Mouse (Mus musculus): Measurements from ENCODE around the gene Actl6a. TPM values are rescaled to one million over a fixed set of nuclear protein-coding genes. Genes with fewer than 3 reads are reported as not detected.
"Not testable (repeated sequence)": the region's sequence is repeated elsewhere in the genome, so short reads cannot be mapped to it uniquely, and the experiment has no call there.

Gene Actl6a
- 159 and 182 TPM in 2 replicates for polyA plus RNA-seq (2014; fragmentation: Nextera tagmentation; extraction: Ambion mirVana)

GRCm38 (mm10) chr3:32705647-32706348 lies at the start of gene Actl6a:
Gene Actl6a (plus strand): TSS chr3:32706298.
- not testable (repeated sequence) for H3K27me3 ChIP-seq (replicated peaks; ENCODE audit: control insufficient read depth, insufficient read depth, low read length); H3K9me3 ChIP-seq (ENCODE audit: control insufficient read depth, low read length); H3K4me2 ChIP-seq (ENCODE audit: low read length); H3K4me3 ChIP-seq (ENCODE audit: low read depth, low read length); H3K4me1 ChIP-seq (replicated peaks; ENCODE audit: control insufficient read depth, insufficient read depth, low read length); ATAC-seq (replicated peaks; ENCODE audit: low FRiP score, low TSS enrichment, low read depth); H3K9ac ChIP-seq (ENCODE audit: low read length); H3K27ac ChIP-seq (ENCODE audit: low read depth); DNase-seq (ENCODE audit: low spot score); H3K36me3 ChIP-seq (ENCODE audit: control insufficient read depth, insufficient read depth, low read length)
- whole genome bisulfite sequencing = 84% methylated on average over 9 of the region's 9 CpGs

- H3K36me3 ChIP-seq (ENCODE audit: control insufficient read depth, insufficient read depth, low read length) = no peaks in the 10 kb centered on the region
- no peak overlapping the region for H3K4me3 ChIP-seq (ENCODE audit: low read depth, low read length)
- H3K9ac ChIP-seq (ENCODE audit: low read length) = no peak overlapping the region
Measured at GRCm38 (mm10) chr3:32656398-32656994, 49.6 kb upstream of the Actl6a start.

GRCm38 (mm10) chr3:32658401-32658800 lies 47.7 kb upstream of the Actl6a start:
- no peaks in the 10 kb centered on the region for H3K4me1 ChIP-seq (replicated peaks; ENCODE audit: control insufficient read depth, insufficient read depth, low read length)
- no peak overlapping the region for H3K4me3 ChIP-seq (ENCODE audit: low read depth, low read length)
- ATAC-seq (replicated peaks; ENCODE audit: low FRiP score, low TSS enrichment, low read depth) (no peak), DNase-seq (ENCODE audit: low spot score) (no peak)
- H3K9me3 ChIP-seq (ENCODE audit: control insufficient read depth, low read length) = no peaks in the 10 kb centered on the region
- H3K27me3 ChIP-seq (replicated peaks; ENCODE audit: control insufficient read depth, insufficient read depth, low read length) = no peaks in the 10 kb centered on the region
- no peaks in the 10 kb centered on the region for H3K36me3 ChIP-seq (ENCODE audit: control insufficient read depth, insufficient read depth, low read length)
- 63% methylated on average over 7 of the region's 7 CpGs for WGBS
- no peak overlapping the region for H3K27ac ChIP-seq (ENCODE audit: low read depth)
- H3K9ac ChIP-seq (ENCODE audit: low read length) = no peak overlapping the region
- peak overlapping the region; percentile 7 for H3K4me2 ChIP-seq (ENCODE audit: low read length)

More at GRCm38 (mm10) chr3:32656398-32656994, 49.6 kb upstream of the Actl6a start:
- no peak overlapping the region for H3K27ac ChIP-seq (ENCODE audit: low read depth)
- ATAC-seq (replicated peaks; ENCODE audit: low FRiP score, low TSS enrichment, low read depth) (no peak), DNase-seq (ENCODE audit: low spot score) (no peak)
- H3K9me3 ChIP-seq (ENCODE audit: control insufficient read depth, low read length) = no peaks in the 10 kb centered on the region
- WGBS = 88% methylated on average over 10 of the region's 10 CpGs
- H3K27me3 ChIP-seq (replicated peaks; ENCODE audit: control insufficient read depth, insufficient read depth, low read length) = no peaks in the 10 kb centered on the region
- no peak overlapping the region for H3K4me2 ChIP-seq (ENCODE audit: low read length)
- no peaks in the 10 kb centered on the region for H3K4me1 ChIP-seq (replicated peaks; ENCODE audit: control insufficient read depth, insufficient read depth, low read length)

DNA sequence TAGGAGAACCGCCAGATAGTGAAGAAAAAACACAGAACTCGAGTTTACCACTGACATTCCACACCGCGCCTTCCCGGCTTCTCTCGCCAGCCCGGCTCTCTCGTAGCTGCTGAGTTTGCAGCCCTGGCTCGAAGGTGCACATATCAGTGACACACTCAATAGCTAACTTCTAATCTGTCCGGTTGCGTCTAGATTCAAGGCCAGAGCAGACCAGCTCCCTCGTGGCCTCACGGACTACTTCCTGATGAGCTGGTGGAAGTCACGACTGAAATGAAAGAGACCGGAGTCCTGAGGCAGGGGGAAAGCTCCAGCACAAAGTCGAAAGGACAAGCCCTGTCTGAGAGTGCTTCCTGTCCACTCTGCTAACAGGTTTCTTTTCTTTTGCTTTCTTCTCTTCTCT lies 47.3 kb upstream of the Actl6a start:
- no peak; the same call in 1 of the 2 replicates for ATAC-seq (replicated peaks; ENCODE audit: low FRiP score, low TSS enrichment, low read depth)
- Histone ChIP-seq H3K9me3 (ENCODE audit: control insufficient read depth, low read length) (no peaks in the 10 kb centered on the region), H3K27ac (ENCODE audit: low read depth) (no peak overlapping the region), H3K36me3 (ENCODE audit: control insufficient read depth, insufficient read depth, low read length) (no peaks in the 10 kb centered on the region), H3K4me3 (ENCODE audit: low read depth, low read length) (no peak overlapping the region), H3K9ac (ENCODE audit: low read length) (no peak overlapping the region), H3K27me3 (replicated peaks; ENCODE audit: control insufficient read depth, insufficient read depth, low read length) (no peaks in the 10 kb centered on the region), H3K4me1 (replicated peaks; ENCODE audit: control insufficient read depth, insufficient read depth, low read length) (no peaks in the 10 kb centered on the region), H3K4me2 (ENCODE audit: low read length) (peak overlapping the region; percentile 7)
- DNase-seq (ENCODE audit: low spot score) = no peak
- WGBS = 44% methylated on average over 16 of the region's 16 CpGs

DNA sequence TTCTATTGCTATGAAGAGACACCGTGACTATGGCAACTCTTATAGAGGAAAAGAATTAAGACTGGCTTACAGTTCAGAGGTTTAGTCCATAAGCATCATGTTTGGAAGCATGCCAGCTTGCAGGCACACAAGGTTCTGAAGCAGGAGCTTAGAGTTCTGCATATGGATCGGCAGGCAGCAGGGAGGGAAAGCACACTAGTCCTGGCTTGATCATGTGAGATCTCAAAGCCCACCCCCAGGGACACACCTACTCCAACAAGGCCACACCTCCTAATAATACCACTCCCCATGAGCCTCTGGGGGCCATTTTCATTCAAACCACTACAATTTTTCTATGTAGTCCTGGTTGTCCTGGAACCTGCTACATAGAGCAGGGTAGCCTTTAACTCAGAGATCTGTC lies 46.6 kb upstream of the Actl6a start:
- H3K36me3 ChIP-seq (ENCODE audit: control insufficient read depth, insufficient read depth, low read length) = no peaks in the 10 kb centered on the region
- H3K27ac ChIP-seq (ENCODE audit: low read depth) = no peak overlapping the region
- WGBS = 82% methylated on average over 2 of the region's 2 CpGs
- H3K4me3 ChIP-seq (ENCODE audit: low read depth, low read length) = no peak overlapping the region
- no peaks in the 10 kb centered on the region for H3K9me3 ChIP-seq (ENCODE audit: control insufficient read depth, low read length)
- H3K9ac ChIP-seq (ENCODE audit: low read length) = no peak overlapping the region
- no peak overlapping the region for H3K4me2 ChIP-seq (ENCODE audit: low read length)
- H3K27me3 ChIP-seq (replicated peaks; ENCODE audit: control insufficient read depth, insufficient read depth, low read length) = no peaks in the 10 kb centered on the region
- H3K4me1 ChIP-seq (replicated peaks; ENCODE audit: control insufficient read depth, insufficient read depth, low read length) = no peaks in the 10 kb centered on the region
- DNase-seq (ENCODE audit: low spot score) = no peak
- ATAC-seq (replicated peaks; ENCODE audit: low FRiP score, low TSS enrichment, low read depth) = no peak

GRCm38 (mm10) chr3:32660276-32660675 lies 45.8 kb upstream of the Actl6a start:
- no peak for DNase-seq (ENCODE audit: low spot score)
- Histone ChIP-seq H3K4me3 (ENCODE audit: low read depth, low read length) (no peak overlapping the region), H3K9ac (ENCODE audit: low read length) (no peak overlapping the region), H3K9me3 (ENCODE audit: control insufficient read depth, low read length) (no peaks in the 10 kb centered on the region), H3K27ac (ENCODE audit: low read depth) (no peak overlapping the region), H3K4me1 (replicated peaks; ENCODE audit: control insufficient read depth, insufficient read depth, low read length) (no peaks in the 10 kb centered on the region), H3K36me3 (ENCODE audit: control insufficient read depth, insufficient read depth, low read length) (no peaks in the 10 kb centered on the region), H3K4me2 (ENCODE audit: low read length) (no peak overlapping the region), H3K27me3 (replicated peaks; ENCODE audit: control insufficient read depth, insufficient read depth, low read length) (no peaks in the 10 kb centered on the region)
- ATAC-seq (replicated peaks; ENCODE audit: low FRiP score, low TSS enrichment, low read depth) = no peak
- 63% methylated on average over 8 of the region's 8 CpGs for WGBS

- Histone ChIP-seq H3K4me3 (ENCODE audit: low read depth, low read length) (no peak overlapping the region), H3K4me2 (ENCODE audit: low read length) (no peak overlapping the region), H3K36me3 (ENCODE audit: control insufficient read depth, insufficient read depth, low read length) (no peaks in the 10 kb centered on the region), H3K9ac (ENCODE audit: low read length) (no peak overlapping the region), H3K27ac (ENCODE audit: low read depth) (no peak overlapping the region), H3K4me1 (replicated peaks; ENCODE audit: control insufficient read depth, insufficient read depth, low read length) (no peaks in the 10 kb centered on the region), H3K27me3 (replicated peaks; ENCODE audit: control insufficient read depth, insufficient read depth, low read length) (no peaks in the 10 kb centered on the region), H3K9me3 (ENCODE audit: control insufficient read depth, low read length) (no peaks in the 10 kb centered on the region)
- 55% methylated on average over 8 of the region's 8 CpGs for WGBS
- DNase-seq (ENCODE audit: low spot score) = no peak
- no peak for ATAC-seq (replicated peaks; ENCODE audit: low FRiP score, low TSS enrichment, low read depth)
Measured at GRCm38 (mm10) chr3:32660831-32661555, 45.1 kb upstream of the Actl6a start.

GRCm38 (mm10) chr3:32661556-32661930 lies 44.6 kb upstream of the Actl6a start:
- DNase-seq (ENCODE audit: low spot score) (no peak), ATAC-seq (replicated peaks; ENCODE audit: low FRiP score, low TSS enrichment, low read depth) (no peak)
- Histone ChIP-seq H3K4me1 (replicated peaks; ENCODE audit: control insufficient read depth, insufficient read depth, low read length) (no peaks in the 10 kb centered on the region), H3K4me3 (ENCODE audit: low read depth, low read length) (no peak overlapping the region), H3K27ac (ENCODE audit: low read depth) (no peak overlapping the region), H3K9me3 (ENCODE audit: control insufficient read depth, low read length) (no peaks in the 10 kb centered on the region), H3K9ac (ENCODE audit: low read length) (no peak overlapping the region), H3K27me3 (replicated peaks; ENCODE audit: control insufficient read depth, insufficient read depth, low read length) (no peaks in the 10 kb centered on the region), H3K4me2 (ENCODE audit: low read length) (no peak overlapping the region), H3K36me3 (ENCODE audit: control insufficient read depth, insufficient read depth, low read length) (no peaks in the 10 kb centered on the region)
- 79% methylated on average over 3 of the region's 3 CpGs for WGBS

All from intestine, embryonic 14.5 days (tissue).